Mouse (Mus musculus) kidney, postnatal 0 days (tissue): ENCODE measurements at regions not wholly inside any gene's neighbourhood (a gene's known extent, or its start where the extent isn't known, plus 50 kb on each side); places are given as distances from the start of the nearest gene placed in this dataset.
A peak's percentile ranks its signal among the peaks of the same experiment; 100 is the strongest.

ENCODE experiments used
- ATAC-seq: fragments of 200-750 bp; cut with Nextera tagmentation; replicated peaks from 2 replicates; pipeline ENCODE4 v1.8.0; 2017; ENCODE audit warnings: low read depth, moderate number of reproducible peaks, moderate TSS enrichment, moderate library complexity; ENCODE audit not compliant: low FRiP score
- DNase-seq: peaks from one replicate; pipeline ENCODE4 v3.0.0-alpha.2; 2016; ENCODE audit warnings: low spot score
- H3K27ac ChIP-seq: fragments of 300-500 bp; sonication (generic); 2 replicates; pipeline ENCODE4 v1.5.1; 2014; ENCODE audit warnings: mild to moderate bottlenecking
- H3K27me3 ChIP-seq: fragments of 300-500 bp; sonication (generic); 2 replicates; pipeline ENCODE4 v1.6.1; 2014; ENCODE audit warnings: low read length, mixed read lengths; ENCODE audit not compliant: insufficient read depth
- H3K36me3 ChIP-seq: fragments of 300-500 bp; sonication (generic); 2 replicates; pipeline ENCODE4 v1.6.1; 2014; ENCODE audit warnings: low read length, mixed read lengths; ENCODE audit not compliant: insufficient read depth
- H3K4me1 ChIP-seq: fragments of 300-500 bp; sonication (generic); replicated peaks from 2 replicates; pipeline ENCODE4 v1.6.1; 2014; ENCODE audit warnings: antibody characterized with exemption, low read length, mixed read lengths; ENCODE audit not compliant: insufficient read depth
- H3K4me2 ChIP-seq: fragments of 300-500 bp; sonication (generic); 2 replicates; pipeline ENCODE4 v1.6.1; 2014; ENCODE audit warnings: mild to moderate bottlenecking, low read length, moderate library complexity, mixed read lengths
- H3K4me3 ChIP-seq: fragments of 300-500 bp; sonication (generic); replicated peaks from 2 replicates; pipeline ENCODE4 v1.5.1; 2014; ENCODE audit warnings: low read depth, low read length
- H3K9ac ChIP-seq: fragments of 300-500 bp; sonication (generic); 2 replicates; pipeline ENCODE4 v1.6.1; 2014; ENCODE audit warnings: low read depth, low read length
- H3K9me3 ChIP-seq: fragments of 300-500 bp; sonication (generic); replicated peaks from 2 replicates; pipeline ENCODE4 v1.6.1; 2016; ENCODE audit warnings: low read length, inconsistent platforms, mixed read lengths
- CTCF ChIP-seq: IDR thresholded peaks from 2 replicates; pipeline ENCODE4 v1.5.1; 2016; ENCODE audit warnings: antibody characterized with exemption, low read depth, mild to moderate bottlenecking, moderate library complexity
- WGBS: fragments of 180-500 bp; shearing (Covaris S2); extraction: QIAGEN DNeasy Blood & Tissue Kit; methylation state at CpG from one replicate; pipeline ENCODE4 v1.1.7; 2014; 5-methylcytosine and 5-hydroxymethylcytosine counted together

DNA sequence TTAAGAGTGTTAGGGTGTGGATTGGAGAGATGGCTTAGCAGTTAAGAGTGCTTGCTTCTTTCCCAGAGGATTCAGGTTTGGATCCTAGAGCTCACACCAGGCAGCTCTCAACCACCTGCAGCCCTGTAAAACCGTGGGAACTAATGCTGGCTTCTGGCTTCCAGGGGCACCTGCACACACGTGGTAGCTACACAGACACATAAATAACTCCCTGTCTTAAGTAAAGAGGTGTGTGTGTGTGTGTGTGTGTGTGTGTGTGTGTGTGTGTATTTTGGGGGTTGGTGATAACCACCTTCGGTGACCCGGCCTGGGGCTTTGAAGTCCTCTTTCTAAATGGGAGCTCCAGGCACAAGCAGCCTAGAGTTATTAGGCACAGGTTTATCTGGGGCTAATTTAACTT is 72.5 kb upstream of the Haao start:
- 31% methylated on average over 4 of the region's 4 CpGs for WGBS
- H3K4me3 ChIP-seq: no peak overlapping the region

DNA sequence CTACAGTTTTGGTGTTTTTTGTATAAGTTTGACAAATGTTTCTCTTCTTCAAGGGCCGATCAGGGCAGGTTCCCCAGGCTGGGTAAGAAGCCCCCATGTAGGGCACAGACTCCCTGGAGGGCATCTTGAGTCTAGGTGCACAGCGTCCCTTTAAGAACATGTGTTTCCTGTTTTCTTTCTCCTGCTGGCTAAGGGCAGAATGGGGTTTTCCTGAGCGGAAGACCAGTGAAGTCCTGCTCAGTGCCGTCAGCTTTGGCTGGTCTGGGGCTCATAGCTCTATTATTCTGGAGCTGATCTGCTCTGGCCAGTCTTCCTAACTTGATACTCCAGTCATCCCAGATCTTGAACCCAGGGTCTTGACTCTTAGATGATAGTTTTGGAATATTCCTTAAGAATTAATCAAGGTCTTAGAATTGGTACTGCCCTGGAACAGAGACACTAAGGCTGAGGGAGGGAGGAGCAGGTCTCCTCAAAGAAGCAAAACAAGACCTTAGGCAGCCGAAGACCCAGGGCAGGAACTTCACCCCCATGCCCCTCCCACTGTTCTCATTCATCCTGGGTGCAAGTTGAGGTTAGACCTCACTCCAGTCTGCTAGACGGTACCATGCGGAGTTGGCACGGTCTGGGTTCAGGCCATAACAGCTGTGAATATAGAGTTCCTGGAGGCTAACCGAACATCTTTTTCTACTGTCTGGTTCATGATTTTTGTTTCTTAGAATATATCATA is 70.8 kb upstream of the Haao start:
- ATAC-seq (no peak), DNase-seq (peak; percentile 62)
- Histone ChIP-seq H3K9ac (no peak overlapping the region), H3K9me3 (no peaks in the 10 kb centered on the region), H3K27me3 (no peaks in the 10 kb centered on the region), H3K4me2 (no peak overlapping the region), H3K4me1 (peaks cover 18% of the 10 kb centered on the region; the same call in 1 of the 2 replicates), H3K27ac (0 out of 2 replicates have a peak overlapping the region, but pooled peaks have one; percentile 1), H3K4me3 (no peak overlapping the region), H3K36me3 (no peaks in the 10 kb centered on the region)
- no peak; the same call in 1 of the 2 replicates for TF ChIP-seq CTCF
- 60% methylated on average over 9 of the region's 9 CpGs for WGBS

More for the DNA sequence above, 72.5 kb upstream of the Haao start:
- Histone ChIP-seq H3K36me3 (no peaks in the 10 kb centered on the region), H3K27ac (no peak overlapping the region), H3K9ac (no peak overlapping the region), H3K4me2 (no peak overlapping the region), H3K27me3 (no peaks in the 10 kb centered on the region), H3K9me3 (no peaks in the 10 kb centered on the region), H3K4me1 (peaks cover 13% of the 10 kb centered on the region; the same call in 1 of the 2 replicates)
- ATAC-seq (no peak), DNase-seq (no peak)
- no peak for TF ChIP-seq CTCF

DNA sequence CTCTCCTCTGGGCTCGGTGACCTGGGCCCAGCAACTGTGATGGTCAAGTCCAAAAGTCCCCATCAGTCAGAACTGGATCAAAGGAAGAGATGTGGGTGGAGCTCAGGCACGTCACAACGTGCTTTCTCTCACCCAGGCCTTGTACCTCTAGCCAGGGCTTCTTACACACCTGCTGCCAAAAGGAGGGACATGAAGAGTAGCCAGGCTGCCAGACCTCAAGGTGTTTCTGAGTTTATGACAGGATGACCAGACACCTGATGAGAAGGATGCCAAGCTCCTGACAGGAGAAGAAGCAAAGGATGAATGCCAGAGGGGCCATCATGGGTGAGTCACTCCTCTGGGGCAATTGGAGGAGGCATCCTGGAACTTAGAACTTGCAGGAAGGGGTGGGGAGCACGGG is 70.0 kb upstream of the Haao start:
- Histone ChIP-seq H3K4me2 (no peak overlapping the region), H3K4me3 (no peak overlapping the region), H3K27ac (0 out of 2 replicates have a peak overlapping the region, but pooled peaks have one; percentile 63), H3K4me1 (peaks cover 22% of the 10 kb centered on the region), H3K36me3 (no peaks in the 10 kb centered on the region), H3K27me3 (no peaks in the 10 kb centered on the region), H3K9me3 (no peaks in the 10 kb centered on the region), H3K9ac (no peak overlapping the region)
- DNase-seq: no peak
- no peak for TF ChIP-seq CTCF
- ATAC-seq: no peak
- 58% methylated on average over 4 of the region's 4 CpGs for WGBS

DNA sequence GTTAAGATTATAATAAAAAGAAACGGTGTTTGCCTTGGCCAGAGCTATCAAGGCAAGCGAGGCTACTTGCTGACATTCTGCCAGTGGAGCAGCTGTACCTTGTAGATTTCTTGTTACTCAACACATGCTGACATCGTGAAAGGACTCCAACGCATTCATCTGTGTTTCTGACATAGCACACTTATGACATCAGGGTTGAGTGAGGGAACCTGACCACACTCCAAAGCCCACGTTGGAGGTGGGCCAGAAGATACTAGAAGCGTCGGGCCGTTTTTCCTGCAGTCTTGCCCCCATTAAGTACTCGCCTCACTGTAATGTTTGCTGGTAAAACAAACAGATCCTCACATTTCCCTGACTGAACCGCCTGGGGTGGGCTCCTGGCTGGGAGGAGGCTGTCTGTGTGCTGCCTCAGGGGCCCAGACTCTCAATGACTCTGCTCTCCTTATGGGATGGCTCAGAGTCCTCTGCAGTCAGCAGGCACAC is 69.0 kb upstream of the Haao start:
- H3K27me3 ChIP-seq: no peaks in the 10 kb centered on the region
- H3K4me2 ChIP-seq: no peak overlapping the region
- DNase-seq (peak; percentile 92), ATAC-seq (peak; percentile 48; the same call in 1 of the 2 replicates)
- peaks cover 22% of the 10 kb centered on the region for H3K4me1 ChIP-seq
- no peak for TF ChIP-seq CTCF
- no peak overlapping the region for H3K4me3 ChIP-seq
- H3K9me3 ChIP-seq: no peaks in the 10 kb centered on the region
- WGBS: 16% methylated on average over 10 of the region's 10 CpGs
- peak overlapping the region; percentile 67 for H3K27ac ChIP-seq
- H3K9ac ChIP-seq: no peak overlapping the region
- H3K36me3 ChIP-seq: no peaks in the 10 kb centered on the region

DNA sequence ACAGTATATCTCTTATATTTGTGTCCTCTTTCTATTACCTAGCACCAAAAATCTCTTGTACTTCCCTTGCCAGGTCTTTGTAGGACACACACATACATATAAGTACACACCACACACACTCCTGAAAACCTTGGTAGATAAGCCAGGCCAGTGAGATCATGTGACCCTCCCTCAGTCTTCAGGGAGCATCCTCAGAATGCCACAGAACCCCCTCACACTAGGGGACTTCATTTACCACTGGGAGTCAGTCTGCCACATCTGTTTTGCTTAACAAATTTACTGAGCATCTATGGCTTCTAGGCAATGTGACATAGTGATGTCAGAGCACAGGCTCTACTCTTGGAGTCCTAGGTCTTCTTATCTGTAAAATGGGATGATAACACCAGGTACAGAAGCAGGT is 67.3 kb upstream of the Haao start:
- Histone ChIP-seq H3K27ac (no peak overlapping the region), H3K4me1 (peaks cover 22% of the 10 kb centered on the region), H3K9me3 (no peaks in the 10 kb centered on the region), H3K4me3 (no peak overlapping the region), H3K27me3 (no peaks in the 10 kb centered on the region), H3K36me3 (no peaks in the 10 kb centered on the region), H3K9ac (no peak overlapping the region), H3K4me2 (no peak overlapping the region)
- DNase-seq (no peak), ATAC-seq (no peak)
- no peak for TF ChIP-seq CTCF

DNA sequence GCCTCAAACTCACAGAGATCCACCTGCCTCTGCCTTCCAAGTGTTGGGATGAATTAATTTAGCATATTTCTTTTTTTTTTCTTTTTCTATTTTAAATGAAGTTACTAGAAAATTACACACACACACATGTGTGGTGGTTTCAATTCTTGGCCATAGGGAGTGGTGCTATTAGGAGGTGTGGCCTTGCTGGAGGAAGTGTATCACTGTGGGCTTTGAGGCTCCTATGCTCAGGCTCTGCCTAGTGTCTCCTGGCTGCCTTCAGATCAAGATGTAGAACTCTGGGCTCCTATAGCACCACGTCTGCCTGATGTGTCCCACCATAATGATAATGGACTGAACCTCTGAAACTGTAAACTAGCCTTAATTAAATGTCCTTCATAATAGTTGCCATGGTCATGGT is 66.8 kb upstream of the Haao start:
- H3K36me3 ChIP-seq: no peaks in the 10 kb centered on the region
- no peak overlapping the region for H3K4me2 ChIP-seq
- no peaks in the 10 kb centered on the region for H3K27me3 ChIP-seq
- DNase-seq (no peak), ATAC-seq (no peak)
- H3K9me3 ChIP-seq: no peaks in the 10 kb centered on the region
- 90% methylated on average over 1 of the region's 1 CpGs for WGBS
- peaks cover 22% of the 10 kb centered on the region for H3K4me1 ChIP-seq
- no peak overlapping the region for H3K9ac ChIP-seq
- no peak for TF ChIP-seq CTCF
- H3K27ac ChIP-seq: no peak overlapping the region
- no peak overlapping the region for H3K4me3 ChIP-seq
